Mouse (Mus musculus): Measurements from ENCODE around the gene Plek2.

Plek2 gene

GRCm38 (mm10) chr12:78910684-78911461 is 4.1 kb upstream of the Plek2 start:
- DNase-seq: no peak

- no peak for DNase-seq
Observed at GRCm38 (mm10) chr12:78908081-78908605, 1.4 kb upstream of the Plek2 start.

GRCm38 (mm10) chr12:78904499-78904898 is 2.3 kb downstream of the Plek2 start:
- DNase-seq: no peak

- no peak for DNase-seq
Observed at GRCm38 (mm10) chr12:78903313-78903712, 3.5 kb downstream of the Plek2 start.

- DNase-seq: no peak
Observed at GRCm38 (mm10) chr12:78901467-78901866, 5.3 kb downstream of the Plek2 start.

GRCm38 (mm10) chr12:78897861-78898260 is 8.9 kb downstream of the Plek2 start:
- DNase-seq: no peak

GRCm38 (mm10) chr12:78891149-78891548 is 15.6 kb downstream of the Plek2 start:
- DNase-seq: no peak

- no peak for DNase-seq
Observed at GRCm38 (mm10) chr12:78890062-78890461, 16.7 kb downstream of the Plek2 start.

GRCm38 (mm10) chr12:78874581-78874980 is 32.2 kb downstream of the Plek2 start:
- no peak for DNase-seq

GRCm38 (mm10) chr12:78868115-78868514 is 38.6 kb downstream of the Plek2 start:
- no peak for DNase-seq

- no peak for DNase-seq
Observed at GRCm38 (mm10) chr12:78865434-78865833, 41.3 kb downstream of the Plek2 start.

GRCm38 (mm10) chr12:78862254-78862730 is 44.5 kb downstream of the Plek2 start:
- DNase-seq: no peak

GRCm38 (mm10) chr12:78861496-78862253 is 45.1 kb downstream of the Plek2 start, which contains the start of the genes Atp6v1d and Eif2s1:
Gene Atp6v1d, minus strand, starts transcription at chr12:78861638.
Gene Eif2s1, plus strand, starts transcription at chr12:78861819.
- peak; percentile 99 for DNase-seq

- DNase-seq: no peak
Observed at GRCm38 (mm10) chr12:78860921-78861495, 45.8 kb downstream of the Plek2 start.

GRCm38 (mm10) chr12:78848246-78848645 is 58.5 kb downstream of the Plek2 start:
- no peak for DNase-seq

GRCm38 (mm10) chr12:78842429-78842828 is 64.3 kb downstream of the Plek2 start:
- no peak for DNase-seq

- DNase-seq: no peak
Observed at GRCm38 (mm10) chr12:78839906-78840305, 66.9 kb downstream of the Plek2 start.
